Mouse (Mus musculus) neural tube, embryonic 10.5 days (tissue): ENCODE results near the gene Doc2a.

Source experiments
- DNase-seq: peaks from one replicate; pipeline ENCODE4 v3.0.0-alpha.2; 2017; ENCODE audit warnings: low spot score; ENCODE audit errors: extremely low spot score

Gene Doc2a

DNA sequence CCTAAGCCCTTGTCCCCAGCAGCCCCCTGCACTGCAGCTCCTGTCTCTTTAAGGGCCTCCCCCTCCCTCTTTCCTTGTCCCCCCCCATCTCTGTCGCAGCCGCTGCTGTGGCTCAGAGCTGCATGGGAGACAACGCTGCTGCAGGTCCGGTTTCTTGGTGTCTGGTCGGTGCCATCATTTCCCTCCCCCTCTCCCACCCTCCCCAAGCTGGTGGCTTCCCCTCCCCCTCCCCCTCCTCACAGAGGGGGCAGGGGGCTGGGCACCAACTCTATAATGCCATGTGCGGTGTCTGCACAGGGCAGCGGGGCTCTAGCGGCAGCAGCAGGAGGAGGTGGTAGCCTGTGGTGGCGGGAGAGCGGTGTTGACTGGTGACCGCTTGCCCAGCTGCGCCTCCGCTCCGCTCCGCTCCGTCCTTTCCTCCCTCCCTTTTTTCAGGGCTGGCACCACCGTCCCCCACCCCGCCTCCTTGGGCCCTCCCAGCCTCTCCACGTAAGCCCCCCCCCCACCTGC lies 24.0 kb upstream of the Doc2a start:
- DNase-seq, result peak; percentile 57

DNA sequence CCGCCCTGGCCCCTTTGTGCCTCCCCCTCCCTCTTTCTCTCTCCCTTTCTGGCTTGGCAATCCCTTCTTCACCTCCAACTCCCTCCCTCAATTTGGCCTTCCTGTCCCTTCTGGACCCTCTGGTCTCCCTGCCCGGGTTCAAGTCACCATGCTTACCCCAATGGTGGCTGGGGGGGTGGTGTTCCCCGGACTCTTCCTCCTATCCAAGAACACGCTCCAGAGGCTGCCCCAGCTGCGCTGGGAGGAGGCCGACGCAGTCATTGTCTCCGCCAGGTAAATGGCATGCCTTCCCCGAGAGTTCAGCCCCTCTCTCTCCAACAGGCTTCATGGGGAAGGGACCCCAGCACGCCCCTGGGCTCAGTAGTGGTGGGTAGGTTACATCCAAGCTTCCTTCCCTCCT lies 23.3 kb upstream of the Doc2a start:
- DNase-seq, result no peak

DNA sequence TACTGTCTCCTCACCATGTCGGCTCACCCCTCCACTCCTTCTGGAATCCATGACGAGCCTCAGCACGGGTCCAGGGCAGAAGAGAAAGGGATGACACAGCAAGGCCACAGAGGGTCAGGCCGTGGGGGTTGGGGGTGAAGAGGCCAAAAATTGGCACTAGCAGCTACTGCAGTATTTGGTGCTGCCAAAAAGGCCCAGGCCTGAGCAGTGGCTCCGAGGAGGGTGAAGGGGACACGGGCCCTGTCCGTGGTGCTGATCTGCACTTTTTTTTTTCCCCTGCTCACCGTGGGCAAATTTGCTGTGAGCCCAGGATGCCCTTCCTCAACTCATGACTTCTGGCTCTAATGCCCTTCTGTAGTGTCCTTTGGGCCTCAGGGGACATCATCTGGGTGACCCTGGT lies 21.8 kb upstream of the Doc2a start:
- DNase-seq, result peak; percentile 51

- no peak for DNase-seq
These were observed 21.3 kb upstream of the Doc2a start for GRCm38 (mm10) chr7:126825952-126826351.

DNA sequence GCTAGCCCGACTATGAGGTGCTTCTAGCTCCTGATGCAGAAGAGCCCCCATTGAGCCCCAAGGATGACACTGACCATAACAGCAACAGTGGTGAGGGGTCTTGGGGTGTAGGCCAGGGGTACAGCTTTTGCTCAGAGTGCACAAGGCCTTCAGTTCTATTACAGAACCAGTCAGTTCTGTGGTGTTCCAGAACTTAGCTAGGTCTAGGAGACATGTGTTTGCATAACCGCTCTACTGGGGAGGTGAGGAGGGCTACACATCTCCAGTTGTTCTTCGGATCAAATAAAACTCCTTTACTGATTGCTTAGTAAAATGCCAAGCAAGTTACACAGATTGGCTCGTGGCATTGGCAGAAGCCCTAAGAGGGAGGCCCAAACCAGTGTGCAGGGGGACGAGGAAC lies 15.7 kb upstream of the Doc2a start, which contains the start of gene 4930451I11Rik:
TSS of gene 4930451I11Rik (minus strand) at position 101 of the 400 bp plus-strand sequence.
- DNase-seq, result no peak

DNA sequence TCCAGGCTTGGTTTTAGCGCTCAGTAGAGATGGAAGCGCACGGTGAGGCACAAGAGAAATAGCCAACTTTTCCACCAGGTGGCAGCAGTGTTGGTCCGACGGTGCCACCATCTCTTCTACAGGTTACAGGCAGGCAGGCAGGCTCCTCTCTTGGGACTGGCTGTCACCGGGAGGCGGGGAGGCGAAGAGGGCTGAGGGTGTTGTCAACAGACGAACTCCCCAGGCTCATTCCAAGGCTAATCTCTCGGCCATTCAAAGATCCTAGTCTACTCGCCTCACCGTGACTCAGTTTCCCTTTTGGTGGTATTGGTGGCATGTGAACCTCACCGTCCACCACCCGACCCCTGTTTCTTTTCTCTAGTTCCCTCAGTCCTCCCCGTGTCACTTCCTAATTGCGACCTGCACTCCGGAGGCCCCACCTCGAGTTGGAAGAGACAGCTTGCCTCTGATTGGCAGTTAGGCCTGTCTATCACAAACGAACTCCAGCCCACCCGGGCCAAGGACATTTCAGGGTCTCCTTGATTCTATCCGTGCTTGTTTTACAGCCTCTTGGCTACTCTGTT lies 15.1 kb upstream of the Doc2a start:
- DNase-seq, result peak; percentile 77

GRCm38 (mm10) chr7:126833294-126833693 lies 13.9 kb upstream of the Doc2a start:
- no peak for DNase-seq

DNA sequence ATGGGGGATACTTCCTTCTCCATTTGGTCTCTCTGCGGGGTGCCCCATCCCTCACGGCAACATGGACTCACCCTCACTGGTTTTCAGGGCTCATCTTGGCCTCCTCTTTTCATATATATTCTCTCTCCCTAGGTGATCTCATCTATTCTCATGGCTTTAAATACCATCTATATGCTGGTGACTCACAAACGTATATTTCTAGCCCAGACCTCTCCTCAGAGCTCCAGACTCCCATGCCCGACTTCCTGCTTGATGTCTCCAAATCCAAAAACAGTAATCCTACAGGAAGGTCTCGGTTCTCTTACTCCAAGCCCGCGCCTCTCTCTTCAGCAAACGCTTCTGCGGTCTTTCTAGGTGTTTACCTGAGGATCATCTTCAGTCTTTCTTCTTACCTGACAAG lies 3.9 kb upstream of the Doc2a start:
- no peak for DNase-seq

DNA sequence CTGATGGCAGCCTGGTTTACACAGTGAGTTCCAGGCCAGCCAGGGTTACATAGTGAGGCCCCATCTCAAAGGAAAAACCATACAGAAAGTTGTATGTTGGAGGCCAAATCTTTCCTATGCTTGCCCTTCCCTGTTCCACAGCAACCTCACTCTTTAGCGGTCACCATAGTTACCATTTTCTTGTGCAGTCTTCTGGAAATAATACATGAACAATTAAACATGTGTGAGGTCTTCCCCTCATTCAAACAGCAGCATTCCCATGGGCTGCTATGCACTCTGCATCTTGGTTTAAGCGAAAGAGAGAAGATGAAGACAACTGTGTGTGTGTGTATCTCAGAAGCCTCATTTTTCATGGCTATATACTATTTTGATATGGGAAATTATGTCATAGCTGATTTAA lies 1.7 kb upstream of the Doc2a start:
- no peak for DNase-seq

DNA sequence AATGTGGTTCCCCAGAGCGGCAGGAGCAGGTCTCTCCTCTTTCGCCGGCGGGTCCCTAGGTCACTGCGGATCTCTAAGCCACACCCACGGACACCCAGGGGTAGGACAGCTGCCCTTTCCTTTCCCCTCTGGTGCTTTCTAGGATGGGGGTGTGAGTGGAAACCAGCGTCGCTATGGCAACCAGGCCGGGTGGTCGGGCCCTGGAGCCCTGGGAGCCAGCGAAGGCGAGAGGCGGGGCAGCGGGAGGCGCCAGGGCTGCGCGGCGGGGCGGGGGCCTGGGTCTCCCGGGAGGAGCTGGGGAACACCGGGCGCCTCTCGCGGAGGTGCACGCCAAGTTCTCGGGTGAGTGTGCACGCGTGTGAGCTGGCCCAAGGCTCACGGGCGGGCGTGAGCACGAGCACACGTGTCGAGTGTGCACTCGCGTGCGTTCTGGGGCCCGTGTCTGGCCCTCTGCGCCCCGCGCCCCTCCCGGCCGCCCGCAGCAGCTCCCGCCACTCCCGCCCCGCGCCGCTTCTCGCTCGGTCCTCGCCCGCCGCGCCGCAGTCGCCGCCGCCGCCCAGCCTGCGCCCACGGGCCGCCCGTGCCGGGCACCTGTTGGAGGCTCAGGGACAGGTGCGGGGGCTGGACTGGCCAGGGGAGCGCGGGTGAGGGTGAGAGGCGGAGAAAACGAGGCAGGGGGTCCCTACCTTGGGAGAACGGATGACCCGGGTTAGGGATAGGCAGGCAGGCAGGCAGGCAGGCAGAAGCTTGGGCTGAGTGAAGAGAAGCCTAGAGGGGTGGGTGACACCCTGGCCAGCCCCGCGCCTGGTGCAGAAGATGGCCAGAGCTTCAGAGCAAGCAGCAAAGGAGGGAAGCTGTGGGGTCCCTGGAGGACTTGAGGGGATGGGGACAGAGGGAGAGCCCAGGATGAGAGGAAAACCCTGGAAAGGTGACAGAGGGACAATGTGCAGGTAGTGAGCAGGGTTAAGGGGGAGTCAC lies 494 bp downstream of the Doc2a start:
- peak; percentile 71 for DNase-seq

GRCm38 (mm10) chr7:126848794-126849193 lies 1.6 kb downstream of the Doc2a start:
- no peak for DNase-seq

GRCm38 (mm10) chr7:126850161-126850560 lies 2.9 kb downstream of the Doc2a start:
- DNase-seq, result no peak

DNA sequence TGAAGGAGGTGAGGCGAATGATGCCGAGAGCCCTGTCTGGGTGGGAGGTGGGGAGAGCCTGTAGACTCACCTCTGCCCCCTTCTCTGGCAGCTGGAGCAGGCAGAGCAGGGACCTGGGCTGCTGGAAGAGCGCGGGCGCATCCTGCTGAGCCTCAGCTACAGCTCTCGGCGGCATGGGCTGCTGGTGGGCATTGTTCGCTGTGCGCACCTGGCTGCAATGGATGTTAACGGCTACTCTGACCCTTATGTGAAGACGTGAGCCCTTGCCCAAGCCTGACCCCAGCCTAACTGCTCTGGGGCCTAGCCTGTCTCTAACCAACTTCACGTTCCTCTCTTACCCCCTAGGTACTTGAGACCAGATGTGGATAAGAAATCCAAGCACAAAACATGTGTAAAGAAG lies 4.0 kb downstream of the Doc2a start:
- no peak for DNase-seq

- DNase-seq, result no peak
These were observed 6.2 kb downstream of the Doc2a start for GRCm38 (mm10) chr7:126853454-126853853.

DNA sequence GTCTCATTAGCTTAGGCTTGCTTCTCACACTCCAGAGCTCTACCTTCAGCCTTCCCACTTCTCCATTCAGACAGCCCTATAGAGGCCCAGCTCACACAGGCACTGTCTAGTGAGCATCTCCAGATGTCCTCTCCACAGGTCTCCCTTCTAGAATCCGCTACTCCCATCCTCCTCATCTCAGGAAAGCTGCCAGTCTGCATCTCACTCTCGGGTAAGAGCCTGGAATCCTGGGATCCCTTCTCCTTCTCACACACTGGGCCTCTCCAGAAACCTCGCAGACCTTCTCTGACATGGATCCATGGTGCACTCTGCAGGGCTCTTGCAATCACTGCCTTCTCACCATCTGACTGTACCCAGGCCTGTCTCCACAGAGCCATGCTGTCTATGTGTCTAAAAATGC lies 8.4 kb downstream of the Doc2a start:
- DNase-seq, result no peak

DNA sequence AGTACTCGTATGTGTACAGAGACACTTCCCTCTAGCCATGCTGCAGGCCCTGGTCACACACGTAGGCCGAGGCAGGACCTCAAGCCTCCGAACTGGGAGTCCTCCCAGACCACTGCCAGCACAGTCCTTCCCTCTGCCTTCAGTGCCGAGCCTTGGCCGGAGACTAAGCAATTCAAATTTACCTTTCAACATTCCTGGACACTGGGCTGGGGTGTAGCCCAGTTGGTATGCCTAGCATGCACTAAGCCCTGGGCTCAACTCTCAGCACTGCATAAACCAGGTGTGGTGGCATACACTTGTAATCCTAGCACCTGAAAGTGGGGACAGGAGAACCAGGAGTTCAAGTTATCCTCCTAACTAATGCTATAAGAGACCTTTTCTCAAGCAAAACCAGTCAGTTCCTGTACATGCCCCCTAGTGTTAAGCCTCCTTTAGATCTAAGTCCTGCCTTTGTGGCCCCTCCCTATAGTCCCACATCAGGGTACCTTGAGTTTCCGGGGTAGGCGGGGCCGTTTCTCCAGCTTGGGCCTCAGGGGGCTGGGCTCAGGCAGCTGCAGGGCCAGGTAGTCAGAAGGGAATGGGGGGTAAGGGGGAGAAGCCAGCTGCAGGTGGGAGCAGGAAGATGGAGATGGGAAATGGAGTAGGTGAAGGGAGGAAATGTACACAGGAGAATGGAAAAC lies 9.7 kb downstream of the Doc2a start:
- DNase-seq, result no peak

GRCm38 (mm10) chr7:126860987-126861386 lies 13.8 kb downstream of the Doc2a start:
- DNase-seq, result no peak

DNA sequence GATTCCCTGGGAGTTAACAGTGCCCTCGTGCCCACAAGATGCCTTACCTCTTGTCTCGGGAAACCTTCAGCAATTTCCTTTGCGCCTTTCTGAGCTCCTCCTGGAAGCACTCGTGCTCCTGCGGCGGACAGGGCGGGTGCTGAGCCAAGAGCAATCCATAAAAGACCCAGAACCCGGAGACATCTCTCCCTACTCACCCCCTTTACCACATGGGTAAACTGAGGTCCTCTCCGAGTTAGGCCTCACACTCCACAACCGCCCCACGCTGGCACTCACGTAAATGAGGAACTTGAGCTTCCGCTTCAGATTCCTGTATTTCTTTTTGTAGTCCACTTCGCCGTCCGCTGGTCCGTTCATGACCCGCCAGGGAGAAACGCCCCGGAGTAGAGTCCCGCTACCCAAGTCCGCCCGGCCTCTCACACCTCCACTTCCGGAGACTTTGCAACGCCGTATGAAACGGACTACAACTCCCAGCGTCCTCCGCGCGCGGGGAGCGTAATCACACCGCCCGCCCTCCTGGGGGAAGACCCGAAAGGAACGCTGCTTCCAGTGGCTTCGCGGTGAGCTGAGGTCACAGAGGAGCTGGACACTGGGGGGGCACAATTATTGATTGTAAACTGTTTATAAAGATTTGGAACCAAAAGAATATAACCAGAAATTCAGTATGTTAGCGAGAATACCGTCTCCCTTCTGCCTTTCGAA lies 14.4 kb downstream of the Doc2a start, which contains the start of gene Hirip3:
TSS of gene Hirip3 (plus strand) at position 544 of the 702 bp plus-strand sequence.
- DNase-seq, result peak; percentile 94

GRCm38 (mm10) chr7:126862147-126862784 lies 15.1 kb downstream of the Doc2a start, which contains the start of gene Ino80e:
Gene Ino80e, minus strand, starts transcription at chr7:126862377.
- peak; percentile 94 for DNase-seq

DNA sequence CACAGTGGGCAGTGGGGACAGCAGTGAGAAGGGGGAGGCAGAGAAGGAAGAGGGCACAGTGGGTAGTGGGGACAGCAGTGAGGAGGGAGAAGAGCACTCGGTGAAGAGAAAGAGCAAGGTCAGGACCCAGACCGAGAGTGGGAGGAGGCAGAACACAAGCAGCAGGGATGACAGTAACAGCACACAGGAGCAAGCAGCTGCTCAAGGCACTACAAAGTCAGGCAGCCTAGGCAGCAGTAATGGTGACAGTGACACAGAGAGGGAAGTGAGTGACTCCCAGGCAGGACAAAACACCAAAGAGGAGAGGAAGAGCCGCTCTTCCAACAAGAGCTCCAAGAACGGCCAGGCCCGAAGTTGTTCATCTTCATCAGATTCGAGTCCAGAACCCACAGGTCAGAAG lies 16.6 kb downstream of the Doc2a start:
- DNase-seq, result no peak

DNA sequence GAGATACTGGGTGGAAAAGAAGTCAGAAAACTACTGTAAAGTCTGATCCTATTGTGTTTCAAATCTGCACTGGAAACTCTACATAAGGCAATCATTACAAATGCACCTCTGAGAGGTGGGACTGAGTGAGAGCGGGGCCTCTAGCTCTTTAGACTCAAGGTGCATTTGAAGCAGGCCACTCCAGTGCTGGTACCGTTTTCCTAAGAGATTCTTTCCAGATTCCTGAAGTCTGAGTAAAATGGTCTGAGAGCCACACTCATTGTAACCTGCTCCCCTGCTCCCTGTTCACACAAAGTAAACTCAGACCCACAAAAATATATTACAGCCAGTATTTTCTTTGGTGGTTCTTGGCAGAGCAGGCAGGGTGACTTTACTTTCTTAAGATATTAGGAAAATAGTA lies 20.3 kb downstream of the Doc2a start:
- DNase-seq, result no peak
